20 mouse cellular contexts compared by ENCODE assay signal in genomic region chr8:88334384-88334783, GRCm38 (mm10). TPM values are rescaled to one million over a fixed set of nuclear protein-coding genes. Genes with fewer than 3 reads are reported as not detected.
DNase-seq lines count a peak whose midpoint lies in the region; ATAC-seq and TF ChIP-seq lines count a peak whose summit lies in the region.
"Had no signal": no experiment of that assay in that cellular context is flagged by ENCODE, and none has a peak within 500 bp of the region (broad histone marks: within the 10 kb centered on the region; RNA-seq: fewer than 3 reads in every experiment).

No protein-coding gene starts in this region.

- 74% methylated on average over 2 of the region's 2 CpGs for WGBS in forebrain, postnatal 0 days
- 93% methylated on average over 2 of the region's 2 CpGs for WGBS in forebrain, embryonic 11.5 days
- 34% methylated on average over 2 of the region's 2 CpGs for WGBS in heart, embryonic 14.5 days
- 48% methylated on average over 2 of the region's 2 CpGs for WGBS in heart, embryonic 16.5 days

- no peak overlapping the region for H3K9ac ChIP-seq in forebrain, postnatal 0 days
- no peak overlapping the region for H3K9ac ChIP-seq in forebrain, embryonic 11.5 days (ENCODE audit: low read length)
- H3K9ac ChIP-seq in heart, embryonic 14.5 days (ENCODE audit: low read length), result no peak overlapping the region
- H3K9ac ChIP-seq in heart, embryonic 16.5 days (ENCODE audit: low read length), result no peak overlapping the region
- H3K9ac ChIP-seq: embryonic facial prominence, embryonic 13.5 days; forebrain, embryonic 15.5 days; hindbrain, embryonic 12.5 days; midbrain, embryonic 13.5 days; neural tube, embryonic 12.5 days had no signal

- no peak overlapping the region for H3K4me3 ChIP-seq in forebrain, postnatal 0 days (ENCODE audit: low read depth, low read length)
- no peak overlapping the region for H3K4me3 ChIP-seq in forebrain, embryonic 11.5 days (ENCODE audit: low read depth, low read length)
- H3K4me3 ChIP-seq in heart, embryonic 14.5 days (ENCODE audit: control insufficient read depth in 1 of 2, insufficient read depth in 1 of 2, low read depth in 1 of 2, low read length in 2 of 2), result no peak overlapping the region
- H3K4me3 ChIP-seq in heart, embryonic 16.5 days (ENCODE audit: low read length), result no peak overlapping the region
- H3K4me3 ChIP-seq: embryonic facial prominence, embryonic 13.5 days; forebrain, embryonic 15.5 days; hindbrain, embryonic 12.5 days; midbrain, embryonic 13.5 days; neural tube, embryonic 12.5 days had no signal

- H3K4me1 ChIP-seq in forebrain, postnatal 0 days (ENCODE audit: insufficient read depth), result no peaks in the 10 kb centered on the region
- H3K4me1 ChIP-seq in forebrain, embryonic 11.5 days (replicated peaks; ENCODE audit: control insufficient read depth, insufficient read depth, low read length), result no peaks in the 10 kb centered on the region
- peaks cover 11 to 26% of the 10 kb centered on the region in 2 experiments for H3K4me1 ChIP-seq in heart, embryonic 14.5 days (ENCODE audit: control insufficient read depth in 2 of 2, insufficient read depth in 2 of 2, low read length in 2 of 2)
- H3K4me1 ChIP-seq in heart, embryonic 16.5 days (ENCODE audit: control insufficient read depth, insufficient read depth, low read length), result peaks cover 20% of the 10 kb centered on the region
- H3K4me1 ChIP-seq: embryonic facial prominence, embryonic 13.5 days; hindbrain, embryonic 12.5 days; midbrain, embryonic 13.5 days; neural tube, embryonic 12.5 days had no signal

- intact Hi-C loops in heart, postnatal 14 days (cut with DNase I), result no loop called here

- H3K27me3 ChIP-seq in forebrain, postnatal 0 days (ENCODE audit: insufficient read depth, low read length), result no peaks in the 10 kb centered on the region
- H3K27me3 ChIP-seq in forebrain, embryonic 11.5 days (ENCODE audit: control insufficient read depth, insufficient read depth, low read length), result no peaks in the 10 kb centered on the region
- H3K27me3 ChIP-seq in heart, embryonic 14.5 days (ENCODE audit: control insufficient read depth, insufficient read depth, low read length), result no peaks in the 10 kb centered on the region
- no peaks in the 10 kb centered on the region for H3K27me3 ChIP-seq in heart, embryonic 16.5 days (ENCODE audit: control insufficient read depth, insufficient read depth, low read length)
- H3K27me3 ChIP-seq: embryonic facial prominence, embryonic 13.5 days; forebrain, embryonic 15.5 days; hindbrain, embryonic 12.5 days; midbrain, embryonic 13.5 days; neural tube, embryonic 12.5 days; Patski had no signal

- peak; percentile 63; the same call in 1 of the 2 replicates for ATAC-seq in forebrain, postnatal 0 days
- no peak for ATAC-seq in forebrain, embryonic 11.5 days (replicated peaks; ENCODE audit: low FRiP score)
- ATAC-seq in heart, embryonic 14.5 days (ENCODE audit: insufficient number of reproducible peaks, insufficient read depth, low FRiP score, low read depth), result peak; percentile 83
- ATAC-seq in heart, embryonic 16.5 days (replicated peaks; ENCODE audit: extremely low read depth, insufficient read depth, low FRiP score), result peak; percentile 85
- peak; percentile 30 for ATAC-seq in megakaryocyte progenitor cell, adult 5-6 weeks (replicated peaks; ENCODE audit: poor library complexity)
- ATAC-seq: forebrain, embryonic 15.5 days; midbrain, embryonic 13.5 days; Patski had no signal

- H3K9me3 ChIP-seq in forebrain, postnatal 0 days (ENCODE audit: low read length), result no peaks in the 10 kb centered on the region
- H3K9me3 ChIP-seq in forebrain, embryonic 11.5 days (ENCODE audit: control insufficient read depth, low read length), result no peaks in the 10 kb centered on the region
- no peaks in the 10 kb centered on the region for H3K9me3 ChIP-seq in heart, embryonic 14.5 days (ENCODE audit: control insufficient read depth, low read length)
- H3K9me3 ChIP-seq in heart, embryonic 16.5 days (replicated peaks; ENCODE audit: control insufficient read depth, low read length), result no peaks in the 10 kb centered on the region
- H3K9me3 ChIP-seq: embryonic facial prominence, embryonic 13.5 days; forebrain, embryonic 15.5 days; hindbrain, embryonic 12.5 days; midbrain, embryonic 13.5 days; neural tube, embryonic 12.5 days had no signal

- no peak for TF ChIP-seq CTCF in forebrain, postnatal 0 days (IDR thresholded peaks at IDR 0.05; ENCODE audit: low read depth)

- no peak overlapping the region for H3K4me2 ChIP-seq in forebrain, postnatal 0 days (ENCODE audit: low read depth)
- H3K4me2 ChIP-seq in forebrain, embryonic 11.5 days (ENCODE audit: low read depth, low read length, severe bottlenecking), result no peak overlapping the region
- H3K4me2 ChIP-seq in heart, embryonic 14.5 days (ENCODE audit: low read length), result no peak overlapping the region
- no peak overlapping the region for H3K4me2 ChIP-seq in heart, embryonic 16.5 days (ENCODE audit: low read depth, low read length)
- H3K4me2 ChIP-seq: embryonic facial prominence, embryonic 13.5 days; forebrain, embryonic 15.5 days; hindbrain, embryonic 12.5 days; midbrain, embryonic 13.5 days; neural tube, embryonic 12.5 days had no signal

- no peak for DNase-seq in forebrain, postnatal 0 days
- DNase-seq in forebrain, embryonic 11.5 days (ENCODE audit: low spot score), result no peak
- DNase-seq in heart, postnatal 14 days, result no peak
- DNase-seq in adrenal gland, postnatal 4 days (ENCODE audit: low spot score in 2 of 2), result no peak
- no peak for DNase-seq in adrenal gland, adult 2 months
- DNase-seq: adrenal gland, postnatal 10 days; cerebellum, postnatal 10 days; gastrocnemius, postnatal 36 days; kidney, adult 2 months; kidney, postnatal 14 days; thymus, postnatal 25 days had no signal

- no peak overlapping the region for H3K27ac ChIP-seq in forebrain, postnatal 0 days (ENCODE audit: low read depth, low read length)
- H3K27ac ChIP-seq in forebrain, embryonic 11.5 days (ENCODE audit: low read depth, low read length), result no peak overlapping the region
- H3K27ac ChIP-seq in heart, embryonic 14.5 days (replicated peaks in 1 of 2; ENCODE audit: control insufficient read depth in 1 of 2, insufficient read depth in 1 of 2, low read depth in 2 of 2, low read length in 2 of 2), result peak overlapping the region; percentile 76 to 91
- peak overlapping the region; percentile 77 for H3K27ac ChIP-seq in heart, embryonic 16.5 days (ENCODE audit: low read length)
- H3K27ac ChIP-seq: embryonic facial prominence, embryonic 13.5 days; forebrain, embryonic 15.5 days; hindbrain, embryonic 12.5 days; midbrain, embryonic 13.5 days; neural tube, embryonic 12.5 days had no signal

- H3K36me3 ChIP-seq in forebrain, postnatal 0 days (ENCODE audit: insufficient read depth), result peaks cover 51% of the 10 kb centered on the region
- H3K36me3 ChIP-seq in forebrain, embryonic 11.5 days (ENCODE audit: control insufficient read depth, insufficient read depth, low read length), result peaks cover 7% of the 10 kb centered on the region
- peaks cover 93% of the 10 kb centered on the region for H3K36me3 ChIP-seq in heart, embryonic 14.5 days (ENCODE audit: control insufficient read depth, insufficient read depth, low read length)
- peaks cover 56% of the 10 kb centered on the region for H3K36me3 ChIP-seq in heart, embryonic 16.5 days (ENCODE audit: control insufficient read depth, insufficient read depth)

RNA-seq across cellular contexts. Expression of gene Brd7, which starts 27.6 kb away (rescaled TPM):
- total RNA-seq in forebrain, postnatal 0 days (2014; rRNA removed), result 24.1 and 35.9 TPM in 2 replicates
- 49.6 and 52.4 TPM in 2 replicates for polyA plus RNA-seq in forebrain, postnatal 0 days (2015; fragmentation: Nextera tagmentation; extraction: Ambion mirVana)
- polyA plus RNA-seq in forebrain, embryonic 11.5 days (2014; fragmentation: Nextera tagmentation; extraction: Ambion mirVana), result 81.9 and 99.8 TPM in 2 replicates
- polyA plus RNA-seq in heart, embryonic 14.5 days (2014; fragmentation: Nextera tagmentation; extraction: Ambion mirVana), result 84.0 and 89.3 TPM in 2 replicates
- 10 to 100 TPM; 70.1 to 70.2 TPM for total RNA-seq in heart, postnatal 14 days (2021)
- polyA plus RNA-seq in heart, embryonic 16.5 days (2015; fragmentation: Nextera tagmentation; extraction: Ambion mirVana), result 60.3 and 64.4 TPM in 2 replicates
- total RNA-seq in megakaryocyte progenitor cell, adult 5-6 weeks (2015), result 96.9 and 98.2 TPM in 2 replicates
- total RNA-seq in megakaryocyte progenitor cell, adult 5-6 weeks (2017), result 52.1 and 83.4 TPM in 2 replicates
- 10 to 100 TPM; 82.9 to 93.5 TPM for total RNA-seq in adrenal gland, postnatal 4 days (2021)
- total RNA-seq in adrenal gland, adult 2 months (2021), result 10 to 100 TPM; 60.7 to 81.2 TPM
- 7.0 and 7.2 TPM in 2 replicates for polyA plus RNA-seq in adrenal gland, adult 2 months (2012; rRNA removed)

Comparison
In these comparisons a context has a peak if more than half of its experiments do, and no peak if none do; other contexts are left out.
1. H3K27ac ChIP-seq: peak in heart, embryonic 14.5 days (2 of 2) and heart, embryonic 16.5 days (single experiment); none in forebrain, postnatal 0 days (single experiment) and forebrain, embryonic 11.5 days (single experiment).